1 mouse cellular context compared by ENCODE assay signal in the genomic region with DNA sequence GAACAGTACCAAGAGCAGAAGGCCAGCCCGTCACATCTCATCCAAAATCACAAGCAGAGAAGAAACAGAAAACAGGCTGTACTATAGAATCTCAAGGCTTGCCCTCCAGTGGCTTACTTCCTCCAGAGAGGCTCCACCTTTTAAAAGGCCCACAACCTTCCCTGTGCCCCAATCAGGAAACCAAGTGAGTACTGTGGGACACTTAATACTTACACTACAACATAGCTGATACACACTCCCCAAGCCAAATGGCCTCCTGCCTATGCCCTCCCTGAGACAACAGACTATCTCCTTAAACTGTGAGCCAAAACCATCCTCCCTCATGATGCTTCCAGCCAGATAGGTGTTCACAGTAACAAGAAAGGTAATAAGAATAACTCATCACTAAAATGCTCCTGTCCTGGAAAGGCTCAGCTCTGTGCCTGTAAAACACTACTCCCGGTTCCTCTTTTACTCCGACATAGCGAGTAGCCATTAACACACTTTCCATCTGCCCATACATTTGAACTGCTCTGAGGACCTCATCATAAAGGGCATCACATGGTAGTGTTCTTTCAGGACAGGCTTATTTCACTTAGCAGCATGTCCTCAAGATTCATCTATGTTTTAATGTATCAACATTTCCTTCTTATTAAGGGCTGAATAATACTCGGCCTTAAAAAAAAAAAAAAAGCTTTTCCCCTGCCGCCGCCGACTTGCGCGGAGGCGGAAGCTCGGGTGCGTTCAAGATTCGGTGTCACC.
TF ChIP-seq lines count a peak whose summit lies in the region.

No protein-coding gene starts in this region.

TF ChIP-seq in MEL, 35 proteins besides CTCF, POLR2A, EP300 and RAD21:
- TF ChIP-seq ZNF384 (IDR thresholded peaks at IDR 0.05; ENCODE audit: low read depth, low read length) (peak; percentile 76; the same call in 1 of the 2 replicates), MYC (IDR thresholded peaks at IDR 0.05; ENCODE audit: low read depth, low read length) (peak; percentile 56; the same call in 1 of the 2 replicates), GATA1 (IDR thresholded peaks at IDR 0.05; ENCODE audit: low read depth, low read length) (no peak), ZMIZ1 (IDR thresholded peaks at IDR 0.05; ENCODE audit: low read depth, low read length) (0 out of 2 replicates have a peak, but pooled peaks have one; percentile 25), ELF1 (IDR thresholded peaks at IDR 0.05; ENCODE audit: low read depth, low read length) (peak; percentile 53; the same call in 1 of the 2 replicates), SIN3A (IDR thresholded peaks at IDR 0.05; ENCODE audit: low read length) (peak; percentile 43), TBP (IDR thresholded peaks at IDR 0.05; ENCODE audit: low read depth, low read length) (0 out of 2 replicates have a peak, but pooled peaks have one; percentile 12), NELFE (IDR thresholded peaks at IDR 0.05; ENCODE audit: low read depth, low read length) (0 out of 2 replicates have a peak, but pooled peaks have one; percentile 33), MEF2A (IDR thresholded peaks at IDR 0.05; ENCODE audit: extremely low read depth, insufficient replicate concordance, low read depth, low read length, poor library complexity, severe bottlenecking) (no peak)
